Mouse (Mus musculus): ENCODE data around the gene Cul4b. TPM values are rescaled to one million over a fixed set of nuclear protein-coding genes. Genes with fewer than 3 reads are reported as not detected.
A peak's percentile ranks its signal among the peaks of the same experiment; 100 is the strongest.

Cul4b gene
- 31.7 and 37.2 TPM in 2 replicates for polyA plus RNA-seq (2014; fragmentation: Nextera tagmentation; extraction: Ambion mirVana)

- Histone ChIP-seq H3K36me3 (ENCODE audit: control insufficient read depth, insufficient read depth, low read length) (no peaks in the 10 kb centered on the region), H3K4me2 (peak within 1 kb of the TSS; percentile 16), H3K27ac (ENCODE audit: low read depth, low read length) (no peak within 1 kb of the TSS), H3K4me1 (ENCODE audit: control insufficient read depth, insufficient read depth, low read length) (no peaks in the 10 kb centered on the region), H3K9ac (ENCODE audit: low read depth, low read length) (no peak within 1 kb of the TSS), H3K27me3 (ENCODE audit: control insufficient read depth, insufficient read depth, low read length) (no peaks in the 10 kb centered on the region), H3K4me3 (ENCODE audit: low read depth, low read length) (no peak within 1 kb of the TSS), H3K9me3 (replicated peaks; ENCODE audit: control insufficient read depth, low read length) (no peaks in the 10 kb centered on the region)
- ATAC-seq (replicated peaks; ENCODE audit: insufficient number of reproducible peaks, low FRiP score, low TSS enrichment): peak; percentile 76
- 56% methylated on average over 15 of the region's 15 CpGs for WGBS (ENCODE audit: insufficient replicate concordance)
Observed at GRCm38 (mm10) chrX:38576078-38576477, at the start of gene Cul4b. Cul4b (minus strand) TSS chrX:38576196.

DNA sequence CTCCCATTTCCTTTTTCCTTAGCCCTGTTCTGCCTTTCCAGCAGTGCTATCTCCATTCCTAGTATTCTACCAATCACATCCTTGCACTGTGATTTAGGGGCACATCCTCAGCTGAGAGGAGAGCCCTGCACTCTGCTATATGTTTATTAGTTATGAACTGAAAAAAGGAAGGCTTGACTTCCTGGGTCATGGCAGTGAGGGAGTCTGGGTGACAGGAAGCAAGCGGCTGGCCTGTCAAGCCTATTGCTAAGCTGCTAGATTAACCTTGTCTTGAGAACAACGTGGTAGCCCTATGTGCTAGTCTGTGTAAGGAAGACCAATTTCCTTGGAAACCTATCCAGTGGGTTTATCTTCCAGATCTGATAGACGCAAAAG is 25.0 kb upstream of the Cul4b start:
- Histone ChIP-seq H3K9me3 (replicated peaks; ENCODE audit: control insufficient read depth, low read length) (no peaks in the 10 kb centered on the region), H3K36me3 (ENCODE audit: control insufficient read depth, insufficient read depth, low read length) (no peaks in the 10 kb centered on the region), H3K4me1 (ENCODE audit: control insufficient read depth, insufficient read depth, low read length) (no peaks in the 10 kb centered on the region), H3K27me3 (ENCODE audit: control insufficient read depth, insufficient read depth, low read length) (no peaks in the 10 kb centered on the region), H3K27ac (ENCODE audit: low read depth, low read length) (peak overlapping the region; percentile 62), H3K4me3 (ENCODE audit: low read depth, low read length) (peak overlapping the region; percentile 51), H3K9ac (ENCODE audit: low read depth, low read length) (peak overlapping the region; percentile 71), H3K4me2 (peak overlapping the region; percentile 72)
- ATAC-seq (replicated peaks; ENCODE audit: insufficient number of reproducible peaks, low FRiP score, low TSS enrichment): peak; percentile 22; the same call in 1 of the 2 replicates
- 21% methylated on average over 3 of the region's 3 CpGs for WGBS (ENCODE audit: insufficient replicate concordance)

DNA sequence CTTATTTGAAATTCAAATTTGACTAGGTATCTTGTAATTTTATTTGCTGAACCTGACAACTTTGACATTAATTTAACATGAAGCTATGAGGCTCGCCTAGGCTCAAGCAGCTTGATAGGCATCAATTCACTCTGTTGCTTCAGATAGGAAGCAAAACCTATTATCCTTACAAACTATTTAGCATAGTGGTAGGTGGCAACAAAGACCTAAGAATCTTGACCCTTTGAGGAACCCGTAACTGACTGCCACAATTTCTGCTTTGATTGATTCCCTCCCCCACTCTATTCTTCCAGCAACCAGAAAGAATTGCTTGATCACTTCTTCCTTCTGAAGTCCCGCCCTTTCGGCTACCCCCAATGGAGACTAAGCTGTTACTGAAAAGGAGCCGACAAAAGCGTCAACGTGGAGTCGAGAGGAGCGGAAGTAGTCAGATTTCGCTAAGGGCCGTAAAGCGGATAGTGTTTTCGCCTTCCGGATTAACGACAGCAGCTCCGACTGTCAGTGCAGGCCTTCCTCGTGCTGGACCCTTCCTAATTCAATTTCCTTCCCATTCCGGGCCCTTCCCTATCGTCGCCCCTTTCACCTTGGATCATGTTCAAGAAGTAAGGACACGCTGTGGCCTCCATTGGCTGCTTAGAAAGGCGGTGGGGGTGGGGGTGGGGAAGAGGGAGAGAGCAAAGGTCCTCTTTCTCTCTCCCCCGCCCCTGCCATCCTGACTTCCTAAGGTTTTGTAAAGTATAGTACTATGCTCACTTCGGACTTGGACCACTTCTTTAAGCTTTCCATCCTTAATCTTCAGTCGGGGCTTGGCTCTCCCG is 24.4 kb upstream of the Cul4b start, which contains the start of gene Mcts1:
Gene Mcts1, plus strand, starts transcription at position 402 of the 818 bp plus-strand sequence.
- peak; percentile 52; the same call in 1 of the 2 replicates for ATAC-seq (replicated peaks; ENCODE audit: insufficient number of reproducible peaks, low FRiP score, low TSS enrichment)
- peak within 1 kb of the TSS; percentile 62 for H3K27ac ChIP-seq (ENCODE audit: low read depth, low read length)
- H3K4me3 ChIP-seq (ENCODE audit: low read depth, low read length): peak within 1 kb of the TSS; percentile 51
- H3K9ac ChIP-seq (ENCODE audit: low read depth, low read length): peak within 1 kb of the TSS; percentile 71
- H3K4me1 ChIP-seq (ENCODE audit: control insufficient read depth, insufficient read depth, low read length): no peaks in the 10 kb centered on the region
- WGBS (ENCODE audit: insufficient replicate concordance): 21% methylated on average over 26 of the region's 26 CpGs
- peak within 1 kb of the TSS; percentile 72 for H3K4me2 ChIP-seq
- no peaks in the 10 kb centered on the region for H3K36me3 ChIP-seq (ENCODE audit: control insufficient read depth, insufficient read depth, low read length)
- no peaks in the 10 kb centered on the region for H3K27me3 ChIP-seq (ENCODE audit: control insufficient read depth, insufficient read depth, low read length)
- H3K9me3 ChIP-seq (replicated peaks; ENCODE audit: control insufficient read depth, low read length): no peaks in the 10 kb centered on the region

GRCm38 (mm10) chrX:38593180-38593889 is 17.3 kb upstream of the Cul4b start:
- WGBS (ENCODE audit: insufficient replicate concordance): 38% methylated on average over 5 of the region's 5 CpGs
- Histone ChIP-seq H3K9me3 (replicated peaks; ENCODE audit: control insufficient read depth, low read length) (no peaks in the 10 kb centered on the region), H3K27ac (ENCODE audit: low read depth, low read length) (no peak overlapping the region), H3K4me3 (ENCODE audit: low read depth, low read length) (no peak overlapping the region), H3K27me3 (ENCODE audit: control insufficient read depth, insufficient read depth, low read length) (no peaks in the 10 kb centered on the region), H3K9ac (ENCODE audit: low read depth, low read length) (no peak overlapping the region), H3K4me2 (no peak overlapping the region), H3K36me3 (ENCODE audit: control insufficient read depth, insufficient read depth, low read length) (no peaks in the 10 kb centered on the region), H3K4me1 (ENCODE audit: control insufficient read depth, insufficient read depth, low read length) (no peaks in the 10 kb centered on the region)
- no peak for ATAC-seq (replicated peaks; ENCODE audit: insufficient number of reproducible peaks, low FRiP score, low TSS enrichment)

- Histone ChIP-seq H3K9me3 (replicated peaks; ENCODE audit: control insufficient read depth, low read length) (no peaks in the 10 kb centered on the region), H3K36me3 (ENCODE audit: control insufficient read depth, insufficient read depth, low read length) (no peaks in the 10 kb centered on the region), H3K9ac (ENCODE audit: low read depth, low read length) (no peak overlapping the region), H3K27me3 (ENCODE audit: control insufficient read depth, insufficient read depth, low read length) (no peaks in the 10 kb centered on the region), H3K4me1 (ENCODE audit: control insufficient read depth, insufficient read depth, low read length) (no peaks in the 10 kb centered on the region), H3K4me2 (no peak overlapping the region), H3K27ac (ENCODE audit: low read depth, low read length) (no peak overlapping the region), H3K4me3 (ENCODE audit: low read depth, low read length) (no peak overlapping the region)
- WGBS (ENCODE audit: insufficient replicate concordance): 74% methylated on average over 3 of the region's 3 CpGs
- no peak for ATAC-seq (replicated peaks; ENCODE audit: insufficient number of reproducible peaks, low FRiP score, low TSS enrichment)
Observed at GRCm38 (mm10) chrX:38591749-38592148, 15.8 kb upstream of the Cul4b start.

GRCm38 (mm10) chrX:38589827-38590226 is 13.8 kb upstream of the Cul4b start:
- Histone ChIP-seq H3K27me3 (ENCODE audit: control insufficient read depth, insufficient read depth, low read length) (no peaks in the 10 kb centered on the region), H3K9ac (ENCODE audit: low read depth, low read length) (no peak overlapping the region), H3K27ac (ENCODE audit: low read depth, low read length) (peak overlapping the region; percentile 41; the same call in 1 of the 2 replicates), H3K4me1 (ENCODE audit: control insufficient read depth, insufficient read depth, low read length) (no peaks in the 10 kb centered on the region), H3K36me3 (ENCODE audit: control insufficient read depth, insufficient read depth, low read length) (no peaks in the 10 kb centered on the region), H3K4me2 (no peak overlapping the region), H3K9me3 (replicated peaks; ENCODE audit: control insufficient read depth, low read length) (no peaks in the 10 kb centered on the region), H3K4me3 (ENCODE audit: low read depth, low read length) (no peak overlapping the region)
- WGBS (ENCODE audit: insufficient replicate concordance): 22% methylated on average over 4 of the region's 4 CpGs
- no peak for ATAC-seq (replicated peaks; ENCODE audit: insufficient number of reproducible peaks, low FRiP score, low TSS enrichment)

DNA sequence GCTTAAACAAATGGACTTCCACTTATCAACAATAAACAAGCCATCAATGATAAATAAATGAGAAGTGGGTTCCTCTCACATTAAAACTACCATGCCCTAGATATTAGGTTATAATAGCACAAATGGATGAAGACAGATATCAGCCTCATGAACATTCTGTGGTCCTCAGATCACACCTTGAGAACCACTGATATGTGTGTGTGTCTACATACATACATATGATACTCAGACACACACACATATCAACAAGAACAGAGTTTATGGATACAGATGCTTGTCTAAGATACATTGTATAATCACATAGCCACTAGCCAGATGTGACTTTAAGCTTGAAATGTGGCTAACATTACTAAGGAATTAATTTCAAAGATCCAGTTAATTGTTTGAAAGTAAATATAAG is 7.3 kb upstream of the Cul4b start:
- H3K36me3 ChIP-seq (ENCODE audit: control insufficient read depth, insufficient read depth, low read length): no peaks in the 10 kb centered on the region
- H3K9ac ChIP-seq (ENCODE audit: low read depth, low read length): no peak overlapping the region
- no peaks in the 10 kb centered on the region for H3K9me3 ChIP-seq (replicated peaks; ENCODE audit: control insufficient read depth, low read length)
- no peaks in the 10 kb centered on the region for H3K27me3 ChIP-seq (ENCODE audit: control insufficient read depth, insufficient read depth, low read length)
- H3K4me3 ChIP-seq (ENCODE audit: low read depth, low read length): no peak overlapping the region
- H3K27ac ChIP-seq (ENCODE audit: low read depth, low read length): no peak overlapping the region
- H3K4me1 ChIP-seq (ENCODE audit: control insufficient read depth, insufficient read depth, low read length): no peaks in the 10 kb centered on the region
- no peak overlapping the region for H3K4me2 ChIP-seq
- ATAC-seq (replicated peaks; ENCODE audit: insufficient number of reproducible peaks, low FRiP score, low TSS enrichment): no peak

DNA sequence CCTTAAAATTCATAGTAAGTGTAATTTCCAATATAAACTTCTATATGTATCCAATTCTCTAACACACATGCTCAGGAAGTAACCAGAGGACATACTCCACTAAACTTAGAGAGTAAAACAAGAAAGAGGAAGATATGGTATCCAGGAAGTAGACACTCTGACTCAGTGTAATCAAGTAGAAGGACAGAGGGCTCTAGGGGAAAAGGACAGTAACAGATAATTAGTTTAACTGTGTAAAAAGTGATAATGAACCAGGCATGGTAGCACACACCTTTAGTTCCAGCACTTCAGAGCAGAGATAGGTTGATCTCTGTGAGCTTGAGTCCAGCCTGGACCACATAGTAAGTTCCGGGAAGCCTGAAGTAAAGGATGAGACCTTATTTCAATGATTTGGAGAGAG is 5.1 kb upstream of the Cul4b start:
- H3K36me3 ChIP-seq (ENCODE audit: control insufficient read depth, insufficient read depth, low read length): no peaks in the 10 kb centered on the region
- no peak overlapping the region for H3K27ac ChIP-seq (ENCODE audit: low read depth, low read length)
- no peak overlapping the region for H3K9ac ChIP-seq (ENCODE audit: low read depth, low read length)
- no peak for ATAC-seq (replicated peaks; ENCODE audit: insufficient number of reproducible peaks, low FRiP score, low TSS enrichment)
- no peaks in the 10 kb centered on the region for H3K4me1 ChIP-seq (ENCODE audit: control insufficient read depth, insufficient read depth, low read length)
- no peaks in the 10 kb centered on the region for H3K9me3 ChIP-seq (replicated peaks; ENCODE audit: control insufficient read depth, low read length)
- 85% methylated on average over 1 of the region's 1 CpGs for WGBS (ENCODE audit: insufficient replicate concordance)
- H3K27me3 ChIP-seq (ENCODE audit: control insufficient read depth, insufficient read depth, low read length): no peaks in the 10 kb centered on the region
- no peak overlapping the region for H3K4me3 ChIP-seq (ENCODE audit: low read depth, low read length)
- no peak overlapping the region for H3K4me2 ChIP-seq
